Mouse (Mus musculus) hindbrain, embryonic 13.5 days (tissue): Measurements from ENCODE around the gene Gipc1. TPM values are rescaled to one million over a fixed set of nuclear protein-coding genes. Genes with fewer than 3 reads are reported as not detected.

Experiments
- ATAC-seq: fragments of 200-750 bp; cut with Nextera tagmentation; 2 replicates; pipeline ENCODE4 v1.8.0; 2017; ENCODE audit warnings: moderate TSS enrichment; ENCODE audit not compliant: low FRiP score
- H3K27ac ChIP-seq: fragments of 300-500 bp; sonication (generic); 2 replicates; pipeline ENCODE4 v1.5.1; 2015; ENCODE audit warnings: inconsistent platforms, mild to moderate bottlenecking, moderate library complexity
- H3K27me3 ChIP-seq: fragments of 300-500 bp; sonication (generic); 2 replicates; pipeline ENCODE4 v1.6.1; 2015; ENCODE audit warnings: mild to moderate bottlenecking, inconsistent platforms
- H3K36me3 ChIP-seq: fragments of 300-500 bp; sonication (generic); 2 replicates; pipeline ENCODE4 v1.6.1; 2015; ENCODE audit warnings: mild to moderate bottlenecking, inconsistent platforms
- H3K4me1 ChIP-seq: fragments of 300-500 bp; sonication (generic); replicated peaks from 2 replicates; pipeline ENCODE4 v1.6.1; 2015; ENCODE audit warnings: inconsistent platforms
- H3K4me2 ChIP-seq: fragments of 300-500 bp; sonication (generic); 2 replicates; pipeline ENCODE4 v1.6.1; 2015; ENCODE audit warnings: inconsistent platforms, mild to moderate bottlenecking, moderate library complexity
- H3K4me3 ChIP-seq: fragments of 300-500 bp; sonication (generic); 2 replicates; pipeline ENCODE4 v1.5.1; 2015; ENCODE audit warnings: mild to moderate bottlenecking, inconsistent platforms
- H3K9ac ChIP-seq: fragments of 300-500 bp; sonication (generic); 2 replicates; pipeline ENCODE4 v1.6.1; 2015; ENCODE audit warnings: mild to moderate bottlenecking, inconsistent platforms
- H3K9me3 ChIP-seq: fragments of 300-500 bp; sonication (generic); 2 replicates; pipeline ENCODE4 v1.6.1; 2016; ENCODE audit warnings: inconsistent platforms
- WGBS: fragments of 180-500 bp; shearing (Covaris S2); methylation state at CpG from one replicate; pipeline ENCODE4 v1.1.7; 2015; 5-methylcytosine and 5-hydroxymethylcytosine counted together
- polyA plus RNA-seq: library from polyadenylated mRNA; unstranded; fragments of >200 nt; fragmentation: Nextera tagmentation; extraction: Ambion mirVana; gene quantifications from 2 replicates; pipeline ENCODE4 v1.2.1, GENCODE M21; 2015

Gipc1 gene
- polyA plus RNA-seq, 1 experiment from 2014 or later: 155 TPM

DNA sequence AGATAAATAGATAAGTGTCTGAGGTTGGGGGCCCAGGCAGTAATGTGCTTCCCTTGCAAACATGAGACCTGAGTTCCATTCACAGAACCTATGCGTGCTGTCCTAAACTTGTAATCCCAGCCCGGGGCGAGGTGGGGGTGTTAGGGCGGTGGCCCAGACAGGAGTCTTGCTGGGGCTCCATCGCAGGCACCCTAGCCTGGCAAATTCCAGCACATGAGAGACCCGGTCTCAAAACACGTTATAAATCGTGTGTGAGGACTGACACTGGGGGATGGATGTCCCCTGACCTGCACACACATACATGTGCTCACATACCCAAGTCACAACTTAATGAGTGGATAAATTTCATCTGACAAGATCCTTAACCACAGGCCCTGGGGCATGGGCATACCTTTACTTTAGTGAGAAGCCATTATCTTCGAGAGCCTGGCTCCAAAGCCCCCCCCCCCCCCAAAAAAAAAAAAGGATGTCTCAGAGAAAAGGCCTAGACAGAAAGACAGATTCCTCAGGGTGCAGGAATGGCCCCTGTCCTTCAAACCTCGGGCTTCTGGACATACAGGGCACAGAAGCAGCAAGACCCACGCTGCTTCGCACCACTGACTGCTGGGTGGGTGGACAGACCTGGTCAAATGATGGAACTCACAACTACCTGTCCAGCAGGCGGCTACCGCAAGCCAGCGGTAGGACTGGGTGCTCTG lies 30.6 kb upstream of the Gipc1 start:
- no peaks in the 10 kb centered on the region for H3K36me3 ChIP-seq
- 0 out of 2 replicates have a peak, but pooled peaks cover 4% of the 10 kb centered on the region for H3K4me1 ChIP-seq
- H3K9ac ChIP-seq: peak overlapping the region; percentile 75
- H3K4me3 ChIP-seq: peak overlapping the region; percentile 42
- no peaks in the 10 kb centered on the region for H3K9me3 ChIP-seq
- whole genome bisulfite sequencing: 56% methylated on average over 15 of the region's 15 CpGs
- peak overlapping the region; percentile 72 for H3K4me2 ChIP-seq
- H3K27ac ChIP-seq: peak overlapping the region; percentile 55; the same call in 1 of the 2 replicates
- 0 out of 2 replicates have a peak, but pooled peaks cover 2% of the 10 kb centered on the region for H3K27me3 ChIP-seq
- ATAC-seq: peak; percentile 37; the same call in 1 of the 2 replicates

DNA sequence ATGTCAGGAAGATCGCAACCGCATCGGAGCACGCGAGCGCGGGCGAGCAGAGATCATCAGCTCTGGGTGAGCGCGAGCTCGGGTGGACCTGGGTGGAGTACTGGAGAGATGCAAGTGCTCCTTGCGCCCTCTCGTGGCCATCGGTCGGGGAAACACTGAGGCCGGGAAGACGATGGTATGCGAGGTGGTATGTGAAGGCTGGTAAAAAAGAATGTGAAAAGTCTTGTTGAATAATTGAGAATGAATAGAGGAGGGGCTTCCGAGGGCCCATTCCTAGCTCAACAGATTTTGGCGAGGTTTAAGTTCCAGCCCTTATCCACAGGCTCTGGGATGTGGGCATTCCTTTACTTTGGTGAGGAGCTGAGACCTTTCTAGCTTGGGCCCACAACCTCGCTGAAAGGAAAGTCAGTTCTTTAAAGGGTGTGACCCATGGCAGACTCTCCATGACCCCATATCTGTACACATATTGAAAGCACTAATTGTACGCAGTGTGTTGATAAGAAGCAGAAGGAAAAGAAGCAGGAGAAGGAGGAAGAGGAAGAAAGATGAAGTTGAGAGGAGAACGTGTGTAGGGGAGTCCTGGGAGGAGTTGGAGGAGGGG lies 30.0 kb upstream of the Gipc1 start:
- 10% methylated on average over 23 of the region's 23 CpGs for WGBS
- peak; percentile 94 for ATAC-seq

DNA sequence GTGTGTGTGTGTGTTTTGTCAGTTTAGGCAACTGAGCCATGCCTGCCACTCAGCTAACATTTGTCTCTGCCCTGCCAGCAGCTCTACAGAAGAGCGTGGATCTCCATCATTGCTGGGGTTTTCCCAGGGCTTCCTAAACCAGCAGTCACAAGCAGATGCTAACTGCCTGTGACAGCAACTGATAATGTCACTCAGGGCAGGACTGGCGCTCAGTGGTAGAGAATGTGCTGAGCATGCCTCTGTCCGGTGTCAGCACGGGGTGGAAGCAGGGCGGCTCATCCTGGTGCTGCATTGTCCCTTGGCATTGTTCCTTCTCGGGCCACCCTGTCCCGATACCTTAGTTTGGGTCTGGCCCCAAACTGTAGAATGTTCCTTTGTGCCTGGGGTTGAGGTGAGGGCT lies 28.9 kb upstream of the Gipc1 start:
- no peak overlapping the region for H3K9ac ChIP-seq
- H3K27me3 ChIP-seq: 0 out of 2 replicates have a peak, but pooled peaks cover 2% of the 10 kb centered on the region
- H3K9me3 ChIP-seq: no peaks in the 10 kb centered on the region
- ATAC-seq: no peak
- WGBS: 87% methylated on average over 7 of the region's 7 CpGs
- no peaks in the 10 kb centered on the region for H3K36me3 ChIP-seq
- H3K27ac ChIP-seq: no peak overlapping the region
- H3K4me3 ChIP-seq: no peak overlapping the region
- 0 out of 2 replicates have a peak, but pooled peaks cover 4% of the 10 kb centered on the region for H3K4me1 ChIP-seq
- no peak overlapping the region for H3K4me2 ChIP-seq

More for the DNA sequence above, 30.0 kb upstream of the Gipc1 start:
- H3K4me3 ChIP-seq: peak overlapping the region; percentile 42
- H3K36me3 ChIP-seq: no peaks in the 10 kb centered on the region
- H3K9me3 ChIP-seq: no peaks in the 10 kb centered on the region
- peak overlapping the region; percentile 72 for H3K4me2 ChIP-seq
- peak overlapping the region; percentile 75 for H3K9ac ChIP-seq
- 0 out of 2 replicates have a peak, but pooled peaks cover 4% of the 10 kb centered on the region for H3K4me1 ChIP-seq
- H3K27me3 ChIP-seq: 0 out of 2 replicates have a peak, but pooled peaks cover 2% of the 10 kb centered on the region
- peak overlapping the region; percentile 55; the same call in 1 of the 2 replicates for H3K27ac ChIP-seq

DNA sequence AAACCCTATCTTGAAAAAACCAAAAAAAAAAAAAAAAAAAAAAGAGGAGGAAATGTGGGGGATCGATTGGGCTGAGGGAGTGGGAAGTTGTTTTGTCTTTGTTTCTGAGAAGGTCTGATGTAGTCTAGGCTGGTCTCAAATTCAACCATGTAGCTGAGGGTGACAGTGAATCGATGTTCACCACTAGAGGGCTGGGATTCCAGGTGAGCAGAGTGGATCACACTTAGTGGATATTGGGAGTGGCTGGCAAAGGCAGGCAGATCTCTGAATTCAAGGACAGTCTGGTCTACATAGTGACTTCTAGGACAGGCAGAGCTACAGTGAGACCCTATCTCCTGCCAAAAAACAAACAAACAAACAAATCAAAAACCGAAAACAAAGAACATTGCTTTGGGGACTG lies 27.7 kb upstream of the Gipc1 start:
- Histone ChIP-seq H3K4me2 (no peak overlapping the region), H3K9ac (no peak overlapping the region), H3K9me3 (no peaks in the 10 kb centered on the region), H3K36me3 (no peaks in the 10 kb centered on the region), H3K4me1 (0 out of 2 replicates have a peak, but pooled peaks cover 4% of the 10 kb centered on the region), H3K27me3 (0 out of 2 replicates have a peak, but pooled peaks cover 2% of the 10 kb centered on the region), H3K4me3 (no peak overlapping the region), H3K27ac (no peak overlapping the region)
- no peak for ATAC-seq
- 46% methylated on average over 3 of the region's 3 CpGs for WGBS

DNA sequence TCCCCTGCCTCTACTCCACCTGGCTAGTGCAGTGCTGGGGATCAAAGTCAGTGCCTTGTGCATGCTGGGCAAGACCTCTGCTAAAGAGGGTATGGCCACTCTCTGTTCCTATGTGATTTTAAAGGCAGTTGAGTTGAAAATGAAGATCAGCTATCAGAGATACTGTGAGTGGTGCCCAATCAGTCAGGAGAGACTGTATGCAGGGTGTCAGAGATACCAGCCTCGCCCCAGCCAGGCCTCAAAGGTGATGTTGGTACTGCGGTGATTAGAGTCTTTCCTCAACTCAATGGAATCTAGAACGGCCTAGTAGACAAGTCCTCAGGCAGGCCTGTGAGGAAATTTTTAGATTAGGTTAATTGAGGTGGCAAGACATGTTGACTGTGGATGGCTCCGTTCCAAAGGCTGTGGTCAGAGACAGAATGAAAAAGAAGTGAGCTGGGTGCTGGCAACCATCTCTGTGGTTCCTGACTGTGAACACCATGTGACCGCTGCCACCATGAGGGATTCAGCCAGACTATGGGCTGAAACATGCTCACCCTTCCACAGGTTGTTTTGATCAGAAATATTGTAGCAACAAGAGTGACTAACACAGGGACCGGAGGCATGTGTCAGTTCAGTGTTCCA lies 26.7 kb upstream of the Gipc1 start:
- no peak for ATAC-seq
- Histone ChIP-seq H3K27ac (no peak overlapping the region), H3K4me2 (no peak overlapping the region), H3K27me3 (0 out of 2 replicates have a peak, but pooled peaks cover 2% of the 10 kb centered on the region), H3K36me3 (no peaks in the 10 kb centered on the region), H3K4me3 (no peak overlapping the region), H3K4me1 (0 out of 2 replicates have a peak, but pooled peaks cover 4% of the 10 kb centered on the region), H3K9ac (no peak overlapping the region), H3K9me3 (no peaks in the 10 kb centered on the region)
- WGBS: 92% methylated on average over 6 of the region's 6 CpGs

DNA sequence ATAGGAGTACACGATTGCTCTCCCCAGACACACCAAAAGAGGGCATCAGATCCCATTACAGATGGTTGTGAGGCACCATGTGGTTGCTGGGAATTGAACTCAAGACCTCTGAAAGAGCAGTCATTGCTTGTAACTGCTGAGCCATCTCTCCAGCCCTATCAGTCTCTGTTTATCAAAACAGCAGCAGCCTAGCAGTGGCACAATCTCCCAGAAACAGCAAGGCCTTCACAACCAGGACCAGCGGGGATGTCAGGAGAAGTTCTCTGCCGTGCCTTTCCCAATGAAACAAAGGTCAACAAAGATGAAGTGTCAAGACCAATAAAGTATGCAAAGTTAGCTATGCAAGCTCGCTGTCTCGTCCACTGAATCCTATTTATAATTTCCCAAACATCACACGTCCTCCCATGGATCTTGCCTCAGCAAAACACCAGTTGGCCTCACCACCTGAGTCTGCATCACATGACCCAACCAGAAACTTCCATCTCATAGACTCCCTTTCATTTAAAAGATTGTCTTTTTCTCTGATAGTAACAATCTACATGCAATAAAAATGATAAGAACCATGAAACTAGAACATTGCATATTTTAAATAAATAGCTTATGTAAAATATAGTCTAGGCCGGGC lies 20.3 kb upstream of the Gipc1 start:
- no peak for ATAC-seq
- no peaks in the 10 kb centered on the region for H3K36me3 ChIP-seq
- H3K9me3 ChIP-seq: peaks cover 6% of the 10 kb centered on the region
- no peak overlapping the region for H3K4me3 ChIP-seq
- H3K4me2 ChIP-seq: no peak overlapping the region
- no peaks in the 10 kb centered on the region for H3K27me3 ChIP-seq
- no peak overlapping the region for H3K27ac ChIP-seq
- no peak overlapping the region for H3K9ac ChIP-seq
- H3K4me1 ChIP-seq: no peaks in the 10 kb centered on the region
- 91% methylated on average over 7 of the region's 7 CpGs for WGBS

DNA sequence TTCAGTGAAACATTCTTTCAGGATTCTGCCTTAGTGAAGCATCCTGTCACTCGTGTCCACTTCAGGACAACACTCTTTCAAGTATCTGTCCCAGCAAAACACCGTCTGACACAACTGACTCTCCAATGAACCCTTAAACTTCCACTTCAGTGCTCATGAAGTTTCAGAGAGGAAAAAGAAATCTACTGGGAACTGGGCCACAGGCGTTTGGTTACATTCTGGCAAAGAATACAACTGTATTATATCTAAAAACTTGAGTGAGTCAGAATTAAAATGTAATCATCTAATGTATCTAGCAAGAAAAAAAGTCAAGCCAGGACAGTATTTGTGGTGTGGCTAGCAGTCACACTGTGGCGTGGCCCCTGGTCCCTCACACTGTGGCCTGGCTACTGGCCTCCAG lies 13.6 kb upstream of the Gipc1 start:
- 0 out of 2 replicates have a peak, but pooled peaks cover 5% of the 10 kb centered on the region for H3K27me3 ChIP-seq
- H3K4me2 ChIP-seq: no peak overlapping the region
- H3K4me3 ChIP-seq: no peak overlapping the region
- no peak overlapping the region for H3K9ac ChIP-seq
- H3K36me3 ChIP-seq: no peaks in the 10 kb centered on the region
- whole genome bisulfite sequencing: 79% methylated on average over 4 of the region's 4 CpGs
- ATAC-seq: no peak
- no peak overlapping the region for H3K27ac ChIP-seq
- H3K4me1 ChIP-seq: no peaks in the 10 kb centered on the region
- peaks cover 6% of the 10 kb centered on the region for H3K9me3 ChIP-seq

DNA sequence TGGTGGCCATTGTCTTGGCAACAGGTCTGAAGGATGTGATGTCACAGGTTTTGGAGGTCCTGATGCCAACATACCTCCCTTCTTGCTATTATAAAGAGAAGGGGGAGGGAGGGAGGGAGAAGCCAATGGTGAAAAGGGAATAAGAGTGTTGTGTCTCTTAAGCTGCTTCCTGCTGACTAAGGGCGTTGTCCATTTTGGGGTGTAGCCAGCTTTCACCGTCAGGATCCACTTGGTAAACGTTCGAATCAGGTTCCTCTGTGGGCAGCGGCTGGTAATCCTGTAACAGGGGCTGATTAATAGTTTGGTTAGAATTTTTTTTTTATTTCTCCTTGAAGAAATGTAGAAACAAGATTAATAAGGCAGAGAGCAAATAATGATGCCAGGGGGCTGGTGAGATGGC lies 12.8 kb upstream of the Gipc1 start:
- H3K4me2 ChIP-seq: no peak overlapping the region
- H3K9ac ChIP-seq: no peak overlapping the region
- H3K27ac ChIP-seq: no peak overlapping the region
- H3K4me3 ChIP-seq: no peak overlapping the region
- 76% methylated on average over 5 of the region's 5 CpGs for WGBS
- no peaks in the 10 kb centered on the region for H3K36me3 ChIP-seq
- no peak for ATAC-seq
- H3K4me1 ChIP-seq: no peaks in the 10 kb centered on the region
- H3K27me3 ChIP-seq: 0 out of 2 replicates have a peak, but pooled peaks cover 5% of the 10 kb centered on the region
- peaks cover 6% of the 10 kb centered on the region for H3K9me3 ChIP-seq

DNA sequence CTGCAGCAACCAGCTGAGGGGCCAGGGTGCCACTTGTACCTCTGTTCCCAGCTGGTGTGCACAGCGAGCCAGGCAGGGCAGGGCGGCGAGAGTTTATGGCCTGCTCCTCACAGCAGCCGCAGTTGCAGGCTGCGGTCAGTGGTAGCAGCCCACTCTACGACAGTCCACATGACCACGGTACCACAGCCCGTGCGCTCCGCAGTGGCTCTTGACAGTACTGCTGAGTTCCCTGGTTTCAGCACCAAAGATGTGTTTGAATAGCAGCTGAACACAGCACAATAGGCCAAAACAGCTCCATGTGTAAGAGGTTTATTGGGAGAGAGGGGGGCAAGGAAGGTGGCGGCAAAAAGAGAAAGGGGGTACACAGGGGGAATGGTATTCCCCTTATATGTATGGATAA lies 5.0 kb upstream of the Gipc1 start:
- no peak for ATAC-seq
- H3K27ac ChIP-seq: no peak overlapping the region
- WGBS: 93% methylated on average over 11 of the region's 11 CpGs

DNA sequence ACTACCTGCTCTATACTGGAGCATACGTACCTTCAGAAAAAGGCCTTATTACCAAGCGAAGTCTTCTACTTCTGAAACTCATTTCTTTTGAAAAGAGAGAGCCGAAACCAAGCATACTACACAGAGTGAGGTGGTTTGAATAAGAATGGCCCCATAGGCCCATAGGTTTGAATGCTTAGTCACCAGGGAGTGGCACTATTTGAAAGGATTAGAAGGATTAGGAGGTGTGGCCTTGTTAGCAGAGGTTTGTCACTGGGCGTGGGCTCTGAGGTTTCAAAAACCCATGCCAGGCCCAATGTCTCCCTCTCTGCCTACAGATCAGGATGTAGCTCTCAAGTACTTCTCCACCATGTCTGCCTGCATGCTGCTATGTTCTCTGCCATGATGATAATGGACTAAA lies 4.4 kb upstream of the Gipc1 start:
- Histone ChIP-seq H3K9ac (no peak overlapping the region), H3K27me3 (peaks cover 5% of the 10 kb centered on the region; the same call in 1 of the 2 replicates), H3K36me3 (no peaks in the 10 kb centered on the region), H3K4me3 (no peak overlapping the region), H3K9me3 (no peaks in the 10 kb centered on the region), H3K27ac (no peak overlapping the region), H3K4me2 (no peak overlapping the region), H3K4me1 (peaks cover 6% of the 10 kb centered on the region)
- WGBS: 92% methylated on average over 4 of the region's 4 CpGs
- no peak for ATAC-seq

More for the DNA sequence above, 5.0 kb upstream of the Gipc1 start:
- Histone ChIP-seq H3K27me3 (peaks cover 8% of the 10 kb centered on the region; the same call in 1 of the 2 replicates), H3K4me2 (no peak overlapping the region), H3K4me3 (no peak overlapping the region), H3K4me1 (peaks cover 5% of the 10 kb centered on the region), H3K36me3 (no peaks in the 10 kb centered on the region), H3K9me3 (no peaks in the 10 kb centered on the region), H3K9ac (no peak overlapping the region)

DNA sequence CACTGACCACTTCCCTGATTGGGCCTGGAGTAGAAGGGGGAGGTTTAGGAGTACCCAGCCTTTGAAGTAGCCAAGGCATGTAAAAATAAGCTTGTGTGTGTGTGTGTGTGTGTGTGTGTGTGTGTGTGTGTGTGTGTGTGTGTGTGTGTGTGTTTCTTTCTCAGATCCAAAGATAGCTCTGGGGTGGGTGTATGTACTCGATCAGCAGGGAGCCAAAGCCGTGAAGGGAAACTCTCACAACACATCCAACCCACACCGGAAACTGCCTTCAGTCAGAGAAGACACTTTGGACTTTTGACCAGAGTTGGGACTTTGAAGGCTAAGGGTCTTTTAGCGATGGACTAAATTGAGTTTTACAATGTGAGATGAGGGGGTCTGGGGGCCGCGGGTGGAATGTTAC lies 2.8 kb upstream of the Gipc1 start:
- Histone ChIP-seq H3K27ac (no peak overlapping the region), H3K4me2 (no peak overlapping the region), H3K4me3 (no peak overlapping the region), H3K4me1 (peaks cover 18% of the 10 kb centered on the region), H3K9ac (no peak overlapping the region), H3K9me3 (no peaks in the 10 kb centered on the region), H3K36me3 (no peaks in the 10 kb centered on the region), H3K27me3 (peaks cover 3% of the 10 kb centered on the region; the same call in 1 of the 2 replicates)
- ATAC-seq: no peak
- 95% methylated on average over 6 of the region's 6 CpGs for WGBS
